Comparison of ENCODE assay signal across 8 mouse cellular contexts in genomic region chr13:34096455-34096854, GRCm38 (mm10). TPM values are rescaled to one million over a fixed set of nuclear protein-coding genes. Genes with fewer than 3 reads are reported as not detected.
DNase-seq lines count a peak whose midpoint lies in the region; ATAC-seq and TF ChIP-seq lines count a peak whose summit lies in the region.

No protein-coding gene starts in this region.

- no peak overlapping the region for H3K4me3 ChIP-seq in stomach, embryonic 16.5 days (replicated peaks; ENCODE audit: low read length)
- no peak overlapping the region for H3K4me3 ChIP-seq in stomach, postnatal 0 days (ENCODE audit: low read depth, low read length)
- H3K4me3 ChIP-seq in heart, embryonic 14.5 days (ENCODE audit: control insufficient read depth in 1 of 2, insufficient read depth in 1 of 2, low read depth in 1 of 2, low read length in 2 of 2), result no peak overlapping the region
- no peak overlapping the region for H3K4me3 ChIP-seq in lung, embryonic 15.5 days
- no peak overlapping the region for H3K4me3 ChIP-seq in olfactory bulb, adult 2 months (ENCODE audit: insufficient read depth, low read depth, low read length)
- H3K4me3 ChIP-seq in liver, embryonic 12.5 days, result no peak overlapping the region

- peaks cover 3% of the 10 kb centered on the region; the same call in 1 of the 2 replicates for H3K9me3 ChIP-seq in stomach, embryonic 16.5 days (replicated peaks; ENCODE audit: control insufficient read depth, low read length)
- no peaks in the 10 kb centered on the region for H3K9me3 ChIP-seq in stomach, postnatal 0 days (ENCODE audit: control insufficient read depth, low read length)
- H3K9me3 ChIP-seq in heart, embryonic 14.5 days (ENCODE audit: control insufficient read depth, low read length), result no peaks in the 10 kb centered on the region; the same call in 1 of the 2 replicates
- no peaks in the 10 kb centered on the region for H3K9me3 ChIP-seq in lung, embryonic 15.5 days
- H3K9me3 ChIP-seq in liver, embryonic 12.5 days (replicated peaks), result no peaks in the 10 kb centered on the region

- 63% methylated on average over 4 of the region's 4 CpGs for WGBS in stomach, embryonic 16.5 days
- WGBS in stomach, postnatal 0 days, result 57% methylated on average over 4 of the region's 4 CpGs
- WGBS in heart, embryonic 14.5 days, result 59% methylated on average over 4 of the region's 4 CpGs
- WGBS in lung, embryonic 15.5 days, result 43% methylated on average over 4 of the region's 4 CpGs
- WGBS in olfactory bulb, adult 2 months, result 38% methylated on average over 4 of the region's 4 CpGs
- WGBS in liver, embryonic 12.5 days (ENCODE audit: insufficient replicate concordance), result 62% methylated on average over 4 of the region's 4 CpGs

- 0 out of 2 replicates have a peak, but pooled peaks have one; percentile 58 for ATAC-seq in stomach, embryonic 16.5 days (ENCODE audit: insufficient read depth, low FRiP score)
- no peak for ATAC-seq in stomach, postnatal 0 days (ENCODE audit: low FRiP score, low TSS enrichment)
- ATAC-seq in heart, embryonic 14.5 days (ENCODE audit: insufficient number of reproducible peaks, insufficient read depth, low FRiP score, low read depth), result no peak
- ATAC-seq in lung, embryonic 15.5 days (ENCODE audit: borderline replicate concordance, extremely low read depth, low FRiP score, low TSS enrichment), result peak; percentile 82
- ATAC-seq in erythroblast, adult 5-6 weeks (replicated peaks; ENCODE audit: low FRiP score, poor library complexity, severe bottlenecking), result no peak
- no peak for ATAC-seq in liver, embryonic 12.5 days

- H3K36me3 ChIP-seq in stomach, embryonic 16.5 days (ENCODE audit: control insufficient read depth, insufficient read depth, low read length), result no peaks in the 10 kb centered on the region
- H3K36me3 ChIP-seq in stomach, postnatal 0 days (ENCODE audit: control insufficient read depth, insufficient read depth, low read length), result no peaks in the 10 kb centered on the region
- H3K36me3 ChIP-seq in heart, embryonic 14.5 days (ENCODE audit: control insufficient read depth, insufficient read depth, low read length), result no peaks in the 10 kb centered on the region
- no peaks in the 10 kb centered on the region for H3K36me3 ChIP-seq in lung, embryonic 15.5 days
- H3K36me3 ChIP-seq in liver, embryonic 12.5 days, result no peaks in the 10 kb centered on the region

- no peaks in the 10 kb centered on the region for H3K4me1 ChIP-seq in stomach, embryonic 16.5 days (ENCODE audit: control insufficient read depth, insufficient read depth, low read length)
- no peaks in the 10 kb centered on the region for H3K4me1 ChIP-seq in stomach, postnatal 0 days (replicated peaks; ENCODE audit: control insufficient read depth, insufficient read depth)
- H3K4me1 ChIP-seq in heart, embryonic 14.5 days (ENCODE audit: control insufficient read depth in 2 of 2, insufficient read depth in 2 of 2, low read length in 2 of 2), result peaks cover 4 to 18% of the 10 kb centered on the region in 2 experiments; a peak in 3 of 4 replicates
- peaks cover 13% of the 10 kb centered on the region for H3K4me1 ChIP-seq in lung, embryonic 15.5 days
- peaks cover 9% of the 10 kb centered on the region for H3K4me1 ChIP-seq in olfactory bulb, adult 2 months (ENCODE audit: control insufficient read depth, insufficient read depth, low read length)
- peaks cover 25% of the 10 kb centered on the region for H3K4me1 ChIP-seq in liver, embryonic 12.5 days

- no peak for DNase-seq in stomach, postnatal 0 days (ENCODE audit: low spot score)
- DNase-seq in spleen, adult 12 weeks (ENCODE audit: low spot score), result no peak

- no peak for TF ChIP-seq EP300 in stomach, postnatal 0 days (optimal IDR thresholded peaks at IDR 0.05)

- no peak for TF ChIP-seq POLR2A in olfactory bulb, adult 2 months (IDR thresholded peaks at IDR 0.05; ENCODE audit: insufficient read depth, low read depth, low read length)

- H3K27me3 ChIP-seq in stomach, embryonic 16.5 days (ENCODE audit: control insufficient read depth, insufficient read depth, low read length), result no peaks in the 10 kb centered on the region
- H3K27me3 ChIP-seq in stomach, postnatal 0 days (ENCODE audit: control insufficient read depth, insufficient read depth, low read length), result no peaks in the 10 kb centered on the region
- H3K27me3 ChIP-seq in heart, embryonic 14.5 days (ENCODE audit: control insufficient read depth, insufficient read depth, low read length), result no peaks in the 10 kb centered on the region
- H3K27me3 ChIP-seq in lung, embryonic 15.5 days, result no peaks in the 10 kb centered on the region
- no peaks in the 10 kb centered on the region for H3K27me3 ChIP-seq in liver, embryonic 12.5 days (replicated peaks)

- peak overlapping the region; percentile 53; the same call in 1 of the 2 replicates for H3K27ac ChIP-seq in stomach, embryonic 16.5 days (ENCODE audit: low read length)
- no peak overlapping the region; the same call in 1 of the 2 replicates for H3K27ac ChIP-seq in stomach, postnatal 0 days (replicated peaks)
- peak overlapping the region; percentile 45 to 61; a peak in 2 of 4 replicates for H3K27ac ChIP-seq in heart, embryonic 14.5 days (replicated peaks in 1 of 2; ENCODE audit: control insufficient read depth in 1 of 2, insufficient read depth in 1 of 2, low read depth in 2 of 2, low read length in 2 of 2)
- peak overlapping the region; percentile 68 for H3K27ac ChIP-seq in lung, embryonic 15.5 days
- peak overlapping the region; percentile 91 for H3K27ac ChIP-seq in olfactory bulb, adult 2 months (ENCODE audit: insufficient read depth, low read depth, low read length)
- no peak overlapping the region for H3K27ac ChIP-seq in liver, embryonic 12.5 days

- no peak overlapping the region for H3K9ac ChIP-seq in stomach, embryonic 16.5 days (ENCODE audit: low read length)
- H3K9ac ChIP-seq in stomach, postnatal 0 days (ENCODE audit: low read length), result no peak overlapping the region
- no peak overlapping the region for H3K9ac ChIP-seq in heart, embryonic 14.5 days (ENCODE audit: low read length)
- H3K9ac ChIP-seq in lung, embryonic 15.5 days, result no peak overlapping the region
- H3K9ac ChIP-seq in liver, embryonic 12.5 days, result no peak overlapping the region

- no peak overlapping the region for H3K4me2 ChIP-seq in stomach, embryonic 16.5 days (ENCODE audit: low read depth, low read length)
- no peak overlapping the region for H3K4me2 ChIP-seq in stomach, postnatal 0 days (replicated peaks; ENCODE audit: low read depth)
- H3K4me2 ChIP-seq in heart, embryonic 14.5 days (ENCODE audit: low read length), result peak overlapping the region; percentile 25; the same call in 1 of the 2 replicates
- H3K4me2 ChIP-seq in lung, embryonic 15.5 days, result no peak overlapping the region
- H3K4me2 ChIP-seq in liver, embryonic 12.5 days, result no peak overlapping the region

- no peak for TF ChIP-seq CTCF in stomach, postnatal 0 days (IDR thresholded peaks at IDR 0.05; ENCODE audit: low read depth)
- TF ChIP-seq CTCF in olfactory bulb, adult 2 months (IDR thresholded peaks at IDR 0.05; ENCODE audit: insufficient read depth, low read depth, low read length), result no peak

RNA-seq across cellular contexts. Expression of gene Tubb2a, which starts 18.6 kb away (rescaled TPM):
- polyA plus RNA-seq in stomach, embryonic 16.5 days (2015; fragmentation: Nextera tagmentation; extraction: Ambion mirVana), result 221 and 243 TPM in 2 replicates
- polyA plus RNA-seq in stomach, postnatal 0 days (2015; fragmentation: Nextera tagmentation; extraction: Ambion mirVana), result 187 and 196 TPM in 2 replicates
- 124 and 131 TPM in 2 replicates for polyA plus RNA-seq in heart, embryonic 14.5 days (2014; fragmentation: Nextera tagmentation; extraction: Ambion mirVana)
- 180 and 197 TPM in 2 replicates for polyA plus RNA-seq in lung, embryonic 15.5 days (2015; fragmentation: Nextera tagmentation; extraction: Ambion mirVana)
- polyA plus RNA-seq in olfactory bulb, adult 2 months (2012; ENCODE audit: insufficient read depth, insufficient read length, low replicate concordance, missing spikeins), result not detected in 2 replicates
- 6.0 and 7.7 TPM in 2 replicates for total RNA-seq in erythroblast, adult 5-6 weeks (2015; ENCODE audit: low replicate concordance)
- 8.9 and 9.5 TPM in 2 replicates for total RNA-seq in erythroblast, adult 5-6 weeks (2017; ENCODE audit: low replicate concordance)
- polyA plus RNA-seq in liver, embryonic 12.5 days (2016; fragmentation: Nextera tagmentation; extraction: Ambion mirVana), result 67.3 and 68.1 TPM in 2 replicates

RNA-seq across cellular contexts. Expression of gene Tubb2b, which starts 33.8 kb away (rescaled TPM):
- polyA plus RNA-seq in stomach, embryonic 16.5 days (2015; fragmentation: Nextera tagmentation; extraction: Ambion mirVana), result 41.7 and 45.5 TPM in 2 replicates
- polyA plus RNA-seq in stomach, postnatal 0 days (2015; fragmentation: Nextera tagmentation; extraction: Ambion mirVana), result 13.4 and 14.6 TPM in 2 replicates
- 26.7 and 35.0 TPM in 2 replicates for polyA plus RNA-seq in heart, embryonic 14.5 days (2014; fragmentation: Nextera tagmentation; extraction: Ambion mirVana)
- polyA plus RNA-seq in lung, embryonic 15.5 days (2015; fragmentation: Nextera tagmentation; extraction: Ambion mirVana), result 18.0 and 19.7 TPM in 2 replicates
- not detected in 2 replicates for polyA plus RNA-seq in olfactory bulb, adult 2 months (2012; ENCODE audit: insufficient read depth, insufficient read length, low replicate concordance, missing spikeins)
- total RNA-seq in erythroblast, adult 5-6 weeks (2015; ENCODE audit: low replicate concordance), result not detected in 2 replicates
- total RNA-seq in erythroblast, adult 5-6 weeks (2017; ENCODE audit: low replicate concordance), result not detected in 2 replicates
- 1.6 and 1.9 TPM in 2 replicates for polyA plus RNA-seq in liver, embryonic 12.5 days (2016; fragmentation: Nextera tagmentation; extraction: Ambion mirVana)

RNA-seq across cellular contexts. Expression of gene Bphl, which starts 59.1 kb away (rescaled TPM):
- 48.9 and 49.8 TPM in 2 replicates for polyA plus RNA-seq in stomach, embryonic 16.5 days (2015; fragmentation: Nextera tagmentation; extraction: Ambion mirVana)
- 36.9 and 37.2 TPM in 2 replicates for polyA plus RNA-seq in stomach, postnatal 0 days (2015; fragmentation: Nextera tagmentation; extraction: Ambion mirVana)
- polyA plus RNA-seq in heart, embryonic 14.5 days (2014; fragmentation: Nextera tagmentation; extraction: Ambion mirVana), result 45.2 and 50.1 TPM in 2 replicates
- polyA plus RNA-seq in lung, embryonic 15.5 days (2015; fragmentation: Nextera tagmentation; extraction: Ambion mirVana), result 57.3 and 59.0 TPM in 2 replicates
- not detected in 2 replicates for polyA plus RNA-seq in olfactory bulb, adult 2 months (2012; ENCODE audit: insufficient read depth, insufficient read length, low replicate concordance, missing spikeins)
- 4.8 and 9.4 TPM in 2 replicates for total RNA-seq in erythroblast, adult 5-6 weeks (2015; ENCODE audit: low replicate concordance)
- 0.94 and 7.2 TPM in 2 replicates for total RNA-seq in erythroblast, adult 5-6 weeks (2017; ENCODE audit: low replicate concordance)
- 29.2 and 29.3 TPM in 2 replicates for polyA plus RNA-seq in liver, embryonic 12.5 days (2016; fragmentation: Nextera tagmentation; extraction: Ambion mirVana)

Comparison
In these comparisons a context has a peak if more than half of its experiments do, and no peak if none do; other contexts are left out.
1. ATAC-seq: peak in stomach, embryonic 16.5 days (single experiment) and lung, embryonic 15.5 days (single experiment); none in stomach, postnatal 0 days (single experiment), heart, embryonic 14.5 days (single experiment), erythroblast, adult 5-6 weeks (single experiment) and liver, embryonic 12.5 days (single experiment).
2. H3K27ac ChIP-seq: peak in stomach, embryonic 16.5 days (single experiment), heart, embryonic 14.5 days (2 of 2), lung, embryonic 15.5 days (single experiment) and olfactory bulb, adult 2 months (single experiment); none in stomach, postnatal 0 days (single experiment) and liver, embryonic 12.5 days (single experiment).